Mouse (Mus musculus): ENCODE data around the gene Otud7b.
A peak's percentile ranks its signal among the peaks of the same experiment; 100 is the strongest.
"Not testable (repeated sequence)": the region's sequence is repeated elsewhere in the genome, so short reads cannot be mapped to it uniquely, and the experiment has no call there.

Gene Otud7b

GRCm38 (mm10) chr3:96135011-96135410, 30.7 kb downstream of the Otud7b start:
- DNase-seq (ENCODE audit: low read depth) = no peak

GRCm38 (mm10) chr3:96147950-96148349, 43.6 kb downstream of the Otud7b start:
- peak; percentile 67 for DNase-seq (ENCODE audit: low read depth)

GRCm38 (mm10) chr3:96151836-96152235, 47.5 kb downstream of the Otud7b start:
- DNase-seq (ENCODE audit: low read depth) = no peak

- no peak for DNase-seq (ENCODE audit: low read depth)
These were observed 48.3 kb downstream of the Otud7b start for GRCm38 (mm10) chr3:96152611-96153010.

GRCm38 (mm10) chr3:96155501-96155900, 51.2 kb downstream of the Otud7b start:
- DNase-seq (ENCODE audit: low read depth) = no peak

GRCm38 (mm10) chr3:96159820-96160219, 55.5 kb downstream of the Otud7b start:
- no peak for DNase-seq (ENCODE audit: low read depth)

- DNase-seq (ENCODE audit: low read depth) = no peak
These were observed 56.0 kb downstream of the Otud7b start for GRCm38 (mm10) chr3:96160222-96160802.

- DNase-seq (ENCODE audit: low read depth) = no peak
These were observed 56.6 kb downstream of the Otud7b start for GRCm38 (mm10) chr3:96160803-96161516.

GRCm38 (mm10) chr3:96161869-96162840, 57.8 kb downstream of the Otud7b start, which contains the start of gene Mtmr11:
Gene Mtmr11 (plus strand): TSS chr3:96162004.
- DNase-seq (ENCODE audit: low read depth) = no peak

GRCm38 (mm10) chr3:96163040-96163439, 58.7 kb downstream of the Otud7b start:
- DNase-seq (ENCODE audit: low read depth) = no peak

- DNase-seq (ENCODE audit: low read depth) = no peak
These were observed 64.3 kb downstream of the Otud7b start for GRCm38 (mm10) chr3:96168466-96169158.

- DNase-seq (ENCODE audit: low read depth) = no peak
These were observed 65.9 kb downstream of the Otud7b start for GRCm38 (mm10) chr3:96170276-96170675.

GRCm38 (mm10) chr3:96170976-96171545, 66.7 kb downstream of the Otud7b start:
- DNase-seq (ENCODE audit: low read depth) = no peak

- DNase-seq (ENCODE audit: low read depth) = peak; percentile 27
These were observed 67.4 kb downstream of the Otud7b start for GRCm38 (mm10) chr3:96171583-96172196.

- DNase-seq (ENCODE audit: low read depth) = peak; percentile 79
These were observed 68.2 kb downstream of the Otud7b start, which contains the start of gene Sf3b4 for GRCm38 (mm10) chr3:96172197-96173178. Gene Sf3b4 (plus strand): TSS chr3:96172332.

- DNase-seq (ENCODE audit: low read depth) = no peak
These were observed 68.9 kb downstream of the Otud7b start for GRCm38 (mm10) chr3:96173185-96173584.

- DNase-seq (ENCODE audit: low read depth) = not testable (repeated sequence)
These were observed 69.7 kb downstream of the Otud7b start for GRCm38 (mm10) chr3:96174042-96174441.

GRCm38 (mm10) chr3:96175251-96175650, 70.9 kb downstream of the Otud7b start:
- no peak for DNase-seq (ENCODE audit: low read depth)

GRCm38 (mm10) chr3:96178427-96178826, 74.1 kb downstream of the Otud7b start:
- no peak for DNase-seq (ENCODE audit: low read depth)

GRCm38 (mm10) chr3:96178902-96179301, 74.6 kb downstream of the Otud7b start:
- DNase-seq (ENCODE audit: low read depth) = no peak

All from c-Kit-positive CD71-positive TER-119-negative erythroid progenitor cells, embryonic 14.5 days (primary cell).